13 mouse cellular contexts compared by ENCODE assay signal in the genomic region with DNA sequence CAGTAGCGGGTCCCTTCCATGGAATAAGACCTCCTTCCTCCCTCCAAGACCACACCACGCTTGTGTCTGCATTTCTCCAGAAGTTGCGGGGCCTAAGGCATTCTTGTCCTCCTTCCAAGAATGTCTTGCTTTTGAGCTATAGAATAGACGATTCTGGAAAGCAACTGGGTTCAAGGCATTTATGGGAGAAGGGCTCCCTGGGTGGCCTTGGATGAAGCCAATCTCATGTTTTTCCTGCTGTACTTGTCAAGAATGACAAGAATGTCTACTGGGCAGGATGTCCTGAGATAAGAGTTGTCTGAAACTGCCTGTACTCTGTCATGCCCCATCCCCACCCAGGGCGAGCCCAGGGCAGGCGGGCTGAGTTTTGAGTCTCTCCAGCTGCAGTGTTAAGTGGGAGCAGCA. TPM values are rescaled to one million over a fixed set of nuclear protein-coding genes. Genes with fewer than 3 reads are reported as not detected.
DNase-seq lines count a peak whose midpoint lies in the region; ATAC-seq lines count a peak whose summit lies in the region.
"Had no signal": no experiment of that assay in that cellular context is flagged by ENCODE, and none has a peak within 500 bp of the region (broad histone marks: within the 10 kb centered on the region; RNA-seq: fewer than 3 reads in every experiment).

No protein-coding gene starts in this region.

- H3K27ac ChIP-seq in heart, embryonic 12.5 days (ENCODE audit: poor library complexity, severe bottlenecking), result no peak overlapping the region
- no peak overlapping the region for H3K27ac ChIP-seq in hindbrain, embryonic 13.5 days
- H3K27ac ChIP-seq: limb, embryonic 15.5 days; neural tube, embryonic 15.5 days had no signal

- intact Hi-C loops in gastrocnemius, postnatal 36 days (cut with DNase I), result no loop called here

- H3K4me2 ChIP-seq in heart, embryonic 12.5 days, result no peak overlapping the region
- no peak overlapping the region for H3K4me2 ChIP-seq in hindbrain, embryonic 13.5 days
- H3K4me2 ChIP-seq: limb, embryonic 15.5 days; neural tube, embryonic 15.5 days had no signal

- peaks cover 17% of the 10 kb centered on the region for H3K4me1 ChIP-seq in heart, embryonic 12.5 days (replicated peaks)
- H3K4me1 ChIP-seq in hindbrain, embryonic 13.5 days (replicated peaks), result peaks cover 6% of the 10 kb centered on the region

- peak; percentile 10 to 39 for DNase-seq in heart, adult 18-20 months
- no peak for DNase-seq in heart, adult 9 months (ENCODE audit: low spot score in 2 of 2)
- DNase-seq in kidney, adult 18-20 months, result peak; percentile 3
- peak; percentile 33 for DNase-seq in lung, postnatal 14 days
- DNase-seq in thymus, postnatal 10 days (ENCODE audit: low spot score in 2 of 2), result no peak
- no peak for DNase-seq in gastrocnemius, postnatal 36 days
- DNase-seq: layer of hippocampus, adult 9-11 months; midbrain, embryonic 14.5 days had no signal

- ATAC-seq in heart, embryonic 12.5 days (ENCODE audit: insufficient number of reproducible peaks, low FRiP score), result peak; percentile 80
- ATAC-seq in hindbrain, embryonic 13.5 days (ENCODE audit: low FRiP score), result no peak

- no peak overlapping the region for H3K4me3 ChIP-seq in heart, embryonic 12.5 days
- H3K4me3 ChIP-seq in hindbrain, embryonic 13.5 days, result no peak overlapping the region
- H3K4me3 ChIP-seq: limb, embryonic 15.5 days; neural tube, embryonic 15.5 days had no signal

- no peak overlapping the region for H3K9ac ChIP-seq in heart, embryonic 12.5 days
- H3K9ac ChIP-seq in hindbrain, embryonic 13.5 days, result no peak overlapping the region
- H3K9ac ChIP-seq: limb, embryonic 15.5 days; neural tube, embryonic 15.5 days had no signal

- H3K27me3 ChIP-seq in heart, embryonic 12.5 days (replicated peaks), result peaks cover 25% of the 10 kb centered on the region
- peaks cover 9% of the 10 kb centered on the region for H3K27me3 ChIP-seq in hindbrain, embryonic 13.5 days
- H3K27me3 ChIP-seq: neural tube, embryonic 15.5 days had no signal

- 19% methylated on average over 6 of the region's 6 CpGs for WGBS in heart, embryonic 12.5 days
- 84% methylated on average over 6 of the region's 6 CpGs for WGBS in hindbrain, embryonic 13.5 days

- no peaks in the 10 kb centered on the region for H3K9me3 ChIP-seq in heart, embryonic 12.5 days (replicated peaks)
- H3K9me3 ChIP-seq in hindbrain, embryonic 13.5 days, result no peaks in the 10 kb centered on the region
- H3K9me3 ChIP-seq: limb, embryonic 15.5 days; neural tube, embryonic 15.5 days had no signal

- no peaks in the 10 kb centered on the region for H3K36me3 ChIP-seq in heart, embryonic 12.5 days
- H3K36me3 ChIP-seq in hindbrain, embryonic 13.5 days, result no peaks in the 10 kb centered on the region
- H3K36me3 ChIP-seq: limb, embryonic 15.5 days; neural tube, embryonic 15.5 days had no signal

RNA-seq across cellular contexts. Expression of a gene that starts 30.4 kb away (rescaled TPM):
- total RNA-seq in heart, adult 18-20 months (2021), result 10 to 100 TPM; 55.1 to 56.2 TPM
- 35.9 and 37.0 TPM in 2 replicates for polyA plus RNA-seq in heart, embryonic 12.5 days (2016; fragmentation: Nextera tagmentation; extraction: Ambion mirVana)
- polyA plus RNA-seq in hindbrain, embryonic 13.5 days (2015; fragmentation: Nextera tagmentation; extraction: Ambion mirVana), result 219 and 232 TPM in 2 replicates
- total RNA-seq in gastrocnemius, postnatal 36 days (2021), result 10 to 100 TPM; 25.4 to 25.6 TPM

RNA-seq across cellular contexts. Expression of a gene that starts 41.6 kb away (rescaled TPM):
- total RNA-seq in heart, adult 18-20 months (2021), result 1 to 10 TPM in 1 of 2 experiments, under 1 TPM in 1; 0.36 to 3.1 TPM
- polyA plus RNA-seq in heart, embryonic 12.5 days (2016; fragmentation: Nextera tagmentation; extraction: Ambion mirVana), result 169 and 173 TPM in 2 replicates
- polyA plus RNA-seq in hindbrain, embryonic 13.5 days (2015; fragmentation: Nextera tagmentation; extraction: Ambion mirVana), result 6,024 and 6,534 TPM in 2 replicates
- total RNA-seq in gastrocnemius, postnatal 36 days (2021), result 1 to 10 TPM in 1 of 2 experiments, under 1 TPM in 1; 0.84 to 1.9 TPM
- total RNA-seq: hematopoietic stem cell, adult 5-6 weeks had no signal

Comparison
In these comparisons a context has a peak if more than half of its experiments do, and no peak if none do; other contexts are left out.
1. DNase-seq: peak in heart, adult 18-20 months (2 of 2), kidney, adult 18-20 months (single experiment) and lung, postnatal 14 days (single experiment); none in heart, adult 9 months (0 of 2), thymus, postnatal 10 days (0 of 2) and gastrocnemius, postnatal 36 days (0 of 2).